Mouse (Mus musculus) heart, embryonic 16.5 days (tissue): ENCODE measurements around the gene Cckbr. TPM values are rescaled to one million over a fixed set of nuclear protein-coding genes. Genes with fewer than 3 reads are reported as not detected.

Experiments used
- ATAC-seq: fragments of 200-750 bp; cut with Nextera tagmentation; replicated peaks from 2 replicates; pipeline ENCODE4 v1.8.0; 2017; ENCODE audit warnings: moderate number of reproducible peaks; ENCODE audit not compliant: insufficient read depth, low FRiP score; ENCODE audit errors: extremely low read depth
- H3K27ac ChIP-seq: fragments of 300-500 bp; sonication (generic); 2 replicates; pipeline ENCODE4 v1.5.1; 2014; ENCODE audit warnings: mild to moderate bottlenecking, low read length, control low read depth, moderate library complexity
- H3K27me3 ChIP-seq: fragments of 300-500 bp; sonication (generic); 2 replicates; pipeline ENCODE4 v1.6.1; 2014; ENCODE audit warnings: low read length, mixed read lengths; ENCODE audit not compliant: control insufficient read depth, insufficient read depth
- H3K36me3 ChIP-seq: fragments of 300-500 bp; sonication (generic); 2 replicates; pipeline ENCODE4 v1.6.1; 2014; ENCODE audit not compliant: control insufficient read depth, insufficient read depth
- H3K4me1 ChIP-seq: fragments of 300-500 bp; sonication (generic); 2 replicates; pipeline ENCODE4 v1.6.1; 2014; ENCODE audit warnings: low read length, mixed read lengths; ENCODE audit not compliant: control insufficient read depth, insufficient read depth
- H3K4me2 ChIP-seq: fragments of 300-500 bp; sonication (generic); 2 replicates; pipeline ENCODE4 v1.6.1; 2014; ENCODE audit warnings: low read depth, mild to moderate bottlenecking, control low read depth, low read length
- H3K4me3 ChIP-seq: fragments of 300-500 bp; sonication (generic); 2 replicates; pipeline ENCODE4 v1.5.1; 2014; ENCODE audit warnings: mild to moderate bottlenecking, control low read depth, low read length
- H3K9ac ChIP-seq: fragments of 300-500 bp; sonication (generic); 2 replicates; pipeline ENCODE4 v1.6.1; 2014; ENCODE audit warnings: low read length, control low read depth
- H3K9me3 ChIP-seq: fragments of 300-500 bp; sonication (generic); replicated peaks from 2 replicates; pipeline ENCODE4 v1.6.1; 2016; ENCODE audit warnings: low read length; ENCODE audit not compliant: control insufficient read depth
- WGBS: fragments of 180-500 bp; shearing (Covaris S2); extraction: QIAGEN DNeasy Blood & Tissue Kit; methylation state at CpG from one replicate; pipeline ENCODE4 v1.1.7; 2014; 5-methylcytosine and 5-hydroxymethylcytosine counted together
- polyA plus RNA-seq: library from polyadenylated mRNA; unstranded; fragments of >200 nt; fragmentation: Nextera tagmentation; extraction: Ambion mirVana; gene quantifications from 2 replicates; pipeline ENCODE4 v1.2.1, GENCODE M21; 2015

Cckbr gene
- polyA plus RNA-seq, 1 experiment from 2014 or later, result not detected

DNA sequence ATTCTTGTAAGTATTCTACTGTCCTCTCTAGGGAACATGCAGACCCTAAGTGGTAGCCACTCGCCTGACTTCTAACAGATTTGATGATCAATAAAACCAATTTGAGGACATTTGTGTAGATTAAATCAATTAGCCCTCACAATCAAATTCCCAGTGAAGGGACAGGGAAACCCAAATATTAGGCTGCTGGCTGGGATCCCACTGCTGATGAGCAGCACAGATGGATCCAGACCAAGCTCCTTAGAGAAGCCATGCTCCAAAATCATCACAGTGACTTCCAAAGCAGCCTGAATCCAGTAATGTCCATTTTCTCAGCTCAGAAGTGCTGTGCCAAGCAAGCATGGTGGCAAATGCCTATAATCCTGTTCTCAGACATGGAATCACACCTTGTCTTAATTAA, 74.1 kb downstream of the Cckbr start:
- H3K4me2 ChIP-seq, result no peak overlapping the region
- no peak for ATAC-seq
- WGBS, result 86% methylated on average over 1 of the region's 1 CpGs
- no peaks in the 10 kb centered on the region for H3K27me3 ChIP-seq
- H3K27ac ChIP-seq, result no peak overlapping the region
- H3K36me3 ChIP-seq, result no peaks in the 10 kb centered on the region
- no peaks in the 10 kb centered on the region for H3K9me3 ChIP-seq
- H3K9ac ChIP-seq, result no peak overlapping the region
- no peak overlapping the region for H3K4me3 ChIP-seq
- no peaks in the 10 kb centered on the region for H3K4me1 ChIP-seq

DNA sequence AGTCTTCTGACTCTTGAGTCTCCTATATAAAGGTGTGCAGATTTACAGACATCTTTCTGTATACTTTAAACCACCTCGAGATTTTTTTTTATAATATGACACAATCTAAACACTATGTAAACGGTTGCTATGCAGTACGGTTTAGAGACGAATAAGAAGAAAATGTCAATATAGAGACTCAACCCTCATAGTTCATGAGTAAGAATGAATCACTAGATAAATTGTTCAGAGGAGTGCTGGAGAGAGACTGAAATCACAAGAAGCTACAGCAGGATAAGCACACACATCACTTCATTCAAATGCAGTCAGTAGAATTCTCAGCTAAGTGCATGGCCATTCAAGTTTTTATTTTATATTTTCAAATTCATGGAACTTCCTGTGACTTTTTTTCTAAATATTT, 76.5 kb downstream of the Cckbr start:
- Histone ChIP-seq H3K9me3 (no peaks in the 10 kb centered on the region), H3K9ac (no peak overlapping the region), H3K27me3 (no peaks in the 10 kb centered on the region), H3K27ac (no peak overlapping the region), H3K4me3 (no peak overlapping the region), H3K4me1 (no peaks in the 10 kb centered on the region), H3K36me3 (no peaks in the 10 kb centered on the region), H3K4me2 (no peak overlapping the region)
- WGBS, result 74% methylated on average over 4 of the region's 4 CpGs
- no peak for ATAC-seq

DNA sequence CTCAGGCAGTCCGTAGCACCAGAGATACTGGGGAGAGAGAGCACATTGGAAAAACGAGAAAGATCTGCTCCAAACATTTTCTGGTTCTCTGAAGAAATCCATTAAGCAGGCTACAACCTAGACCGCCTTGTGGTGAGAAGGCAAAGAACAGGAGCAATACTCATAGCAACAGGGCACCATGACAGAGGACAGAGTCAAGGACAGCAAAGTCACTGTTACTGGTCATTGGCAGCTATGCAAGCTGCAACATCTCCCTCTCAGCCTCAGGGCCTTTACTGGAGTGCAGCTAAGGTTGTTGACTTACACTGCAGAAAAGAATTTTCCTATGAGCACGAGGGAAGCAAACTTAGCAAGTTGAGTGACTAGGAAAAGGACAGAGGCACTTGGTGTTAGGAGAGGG, 81.7 kb downstream of the Cckbr start:
- no peaks in the 10 kb centered on the region for H3K36me3 ChIP-seq
- no peak for ATAC-seq
- no peaks in the 10 kb centered on the region for H3K4me1 ChIP-seq
- 49% methylated on average over 4 of the region's 4 CpGs for WGBS
- H3K27me3 ChIP-seq, result no peaks in the 10 kb centered on the region
- H3K4me3 ChIP-seq, result no peak overlapping the region
- H3K4me2 ChIP-seq, result no peak overlapping the region
- H3K27ac ChIP-seq, result no peak overlapping the region
- H3K9me3 ChIP-seq, result no peaks in the 10 kb centered on the region
- no peak overlapping the region for H3K9ac ChIP-seq

DNA sequence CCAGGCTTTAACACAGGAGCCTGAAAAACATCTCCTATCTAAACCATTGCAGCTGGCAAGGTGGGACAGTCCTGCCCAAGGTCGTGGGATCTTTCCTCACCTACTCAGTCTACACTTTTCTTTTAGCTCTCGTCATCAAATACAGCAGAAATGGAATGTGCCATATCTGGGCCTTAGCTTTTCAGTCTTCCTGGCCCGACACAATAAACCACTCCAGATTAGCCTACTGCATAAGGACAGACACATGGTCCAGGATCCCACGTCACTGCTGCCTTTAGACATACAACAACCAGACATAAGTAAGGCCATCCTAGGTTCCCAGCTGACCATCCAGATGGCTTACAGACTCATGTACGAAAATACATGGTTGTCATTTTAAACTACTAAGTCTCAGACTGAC, 84.6 kb downstream of the Cckbr start:
- Histone ChIP-seq H3K27me3 (no peaks in the 10 kb centered on the region), H3K4me1 (no peaks in the 10 kb centered on the region), H3K36me3 (no peaks in the 10 kb centered on the region), H3K9me3 (no peaks in the 10 kb centered on the region), H3K4me3 (no peak overlapping the region), H3K27ac (no peak overlapping the region), H3K9ac (no peak overlapping the region), H3K4me2 (no peak overlapping the region)
- 38% methylated on average over 5 of the region's 5 CpGs for WGBS
- ATAC-seq, result peak; percentile 52

DNA sequence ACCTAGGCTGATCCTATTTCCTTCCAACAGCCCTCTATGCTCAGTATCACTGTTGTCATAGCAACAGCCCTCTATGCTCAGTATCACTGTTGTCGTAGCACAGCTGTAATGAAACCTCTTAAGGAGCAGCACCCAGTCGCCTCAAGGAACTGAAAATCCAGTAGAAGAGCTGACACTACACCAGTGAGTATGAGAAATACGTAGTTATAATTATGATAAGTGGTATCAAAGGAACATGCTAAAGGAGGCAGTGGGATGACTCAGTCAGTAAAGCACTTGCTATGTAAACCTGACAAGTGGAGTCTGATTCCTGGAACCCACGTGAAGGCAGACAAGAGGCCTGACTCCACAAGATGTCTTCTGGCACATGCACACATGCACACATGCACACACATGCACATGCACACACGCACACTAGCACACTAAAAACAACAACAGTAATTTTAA, 88.3 kb downstream of the Cckbr start:
- Histone ChIP-seq H3K27me3 (no peaks in the 10 kb centered on the region), H3K36me3 (no peaks in the 10 kb centered on the region), H3K9me3 (no peaks in the 10 kb centered on the region), H3K4me2 (no peak overlapping the region), H3K27ac (no peak overlapping the region), H3K4me1 (no peaks in the 10 kb centered on the region), H3K9ac (no peak overlapping the region), H3K4me3 (no peak overlapping the region)
- WGBS, result 45% methylated on average over 5 of the region's 5 CpGs
- no peak for ATAC-seq

DNA sequence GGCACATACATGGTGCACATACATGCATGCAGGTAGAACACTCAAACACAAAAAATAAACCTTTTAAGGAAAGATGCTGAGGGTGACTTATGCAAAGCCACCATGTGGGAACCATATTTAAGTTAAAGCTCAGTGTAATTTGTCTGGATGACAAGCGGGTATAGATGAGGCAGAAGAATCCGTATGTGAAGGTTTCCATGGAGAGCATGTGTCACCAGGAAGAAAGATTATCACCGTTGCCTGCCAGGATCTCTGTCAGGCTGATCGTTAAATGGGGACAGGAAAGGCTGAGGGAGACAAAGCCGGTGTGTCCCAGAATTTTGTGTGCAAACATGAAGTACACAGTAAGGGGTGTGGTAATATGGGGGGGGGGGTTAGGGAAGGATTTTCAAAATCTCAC, 89.0 kb downstream of the Cckbr start:
- 49% methylated on average over 5 of the region's 5 CpGs for WGBS
- Histone ChIP-seq H3K4me1 (no peaks in the 10 kb centered on the region), H3K36me3 (no peaks in the 10 kb centered on the region), H3K4me3 (no peak overlapping the region), H3K27me3 (no peaks in the 10 kb centered on the region), H3K9ac (no peak overlapping the region), H3K4me2 (no peak overlapping the region), H3K9me3 (no peaks in the 10 kb centered on the region), H3K27ac (no peak overlapping the region)
- no peak for ATAC-seq

DNA sequence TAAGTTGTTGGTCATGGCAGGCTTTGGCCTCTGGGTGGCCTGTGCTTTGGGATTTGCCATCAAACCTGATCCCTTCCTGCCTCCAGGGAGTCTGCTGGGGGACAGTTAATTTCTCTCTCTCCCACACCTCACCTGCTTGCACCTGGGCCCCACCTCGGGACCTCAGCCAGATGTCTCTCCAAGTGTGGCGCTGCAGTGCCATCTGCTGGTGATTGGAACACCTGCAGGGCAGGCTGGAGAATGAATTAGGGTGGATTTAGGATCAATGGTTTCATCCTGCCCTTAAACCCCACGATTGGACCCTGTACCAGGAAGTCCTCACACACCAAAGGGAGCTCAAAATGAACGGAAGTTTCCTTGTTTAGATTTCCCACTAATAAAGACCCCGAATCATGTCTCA, 89.6 kb downstream of the Cckbr start:
- Histone ChIP-seq H3K27ac (no peak overlapping the region), H3K4me1 (no peaks in the 10 kb centered on the region), H3K9ac (no peak overlapping the region), H3K4me3 (no peak overlapping the region), H3K36me3 (no peaks in the 10 kb centered on the region), H3K27me3 (no peaks in the 10 kb centered on the region), H3K4me2 (no peak overlapping the region), H3K9me3 (no peaks in the 10 kb centered on the region)
- ATAC-seq, result no peak; the same call in 1 of the 2 replicates
- 6% methylated on average over 5 of the region's 5 CpGs for WGBS

DNA sequence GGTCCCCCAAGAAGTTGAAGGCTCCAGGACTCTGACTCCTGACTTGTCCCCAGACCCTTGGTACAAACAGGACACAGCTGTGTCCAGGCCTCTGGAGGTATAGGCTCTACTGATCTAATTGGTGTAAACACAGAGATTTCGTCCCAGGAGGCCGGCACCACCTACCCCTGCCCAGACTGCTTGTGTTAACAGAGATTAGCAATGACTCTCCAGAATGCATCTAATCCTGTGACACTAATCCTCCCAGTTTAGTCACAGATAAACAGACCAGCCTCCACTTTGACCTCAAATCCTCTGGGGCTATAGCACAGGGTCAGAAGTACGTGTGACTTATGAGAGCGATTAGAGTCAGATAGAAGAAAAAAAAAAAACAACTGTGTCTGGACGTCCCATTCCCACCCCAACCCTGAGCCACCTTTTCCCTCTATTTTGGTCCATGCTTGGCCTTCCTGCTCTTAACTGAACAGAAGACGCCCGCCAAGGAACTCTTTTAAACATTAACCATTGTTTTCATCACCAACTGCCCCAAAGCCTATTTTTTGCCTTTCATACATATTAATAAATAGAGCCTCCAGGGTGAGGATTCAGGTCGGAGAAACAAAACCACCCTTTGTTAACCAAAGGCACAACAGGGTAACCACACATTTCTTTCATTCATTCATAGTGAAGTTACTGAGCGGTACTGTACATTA, 91.3 kb downstream of the Cckbr start:
- no peaks in the 10 kb centered on the region for H3K36me3 ChIP-seq
- H3K9ac ChIP-seq, result no peak overlapping the region
- no peak for ATAC-seq
- H3K9me3 ChIP-seq, result no peaks in the 10 kb centered on the region
- no peaks in the 10 kb centered on the region for H3K27me3 ChIP-seq
- WGBS, result 47% methylated on average over 9 of the region's 9 CpGs
- H3K4me1 ChIP-seq, result no peaks in the 10 kb centered on the region
- no peak overlapping the region for H3K27ac ChIP-seq
- H3K4me2 ChIP-seq, result no peak overlapping the region
- no peak overlapping the region for H3K4me3 ChIP-seq

DNA sequence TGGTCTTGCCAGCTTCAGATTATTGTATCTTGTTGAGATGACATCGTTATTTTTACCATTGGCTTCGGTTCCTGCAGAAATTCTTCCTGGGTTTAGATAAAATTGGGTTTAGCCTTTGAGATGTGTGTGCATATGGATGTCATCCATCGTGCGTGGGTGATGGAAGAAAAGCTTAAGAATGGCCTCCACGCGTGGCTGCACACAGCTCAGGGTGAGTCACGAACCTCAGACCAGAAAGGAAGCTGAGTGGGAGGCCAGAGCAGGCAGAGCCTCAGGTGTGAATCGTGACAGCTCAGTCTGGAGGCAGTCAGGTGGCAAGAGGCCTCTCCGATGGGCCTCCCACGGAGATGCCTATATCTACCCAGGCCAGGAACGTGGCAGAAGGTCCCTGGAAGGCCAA, 93.8 kb downstream of the Cckbr start:
- Histone ChIP-seq H3K36me3 (no peaks in the 10 kb centered on the region), H3K4me1 (no peaks in the 10 kb centered on the region), H3K4me2 (no peak overlapping the region), H3K9me3 (no peaks in the 10 kb centered on the region), H3K27ac (no peak overlapping the region), H3K27me3 (no peaks in the 10 kb centered on the region), H3K9ac (no peak overlapping the region), H3K4me3 (no peak overlapping the region)
- 66% methylated on average over 11 of the region's 11 CpGs for WGBS
- no peak for ATAC-seq
